Mouse (Mus musculus): ENCODE data around the gene Pax2. TPM values are rescaled to one million over a fixed set of nuclear protein-coding genes. Genes with fewer than 3 reads are reported as not detected.

Pax2 gene
- polyA plus RNA-seq, 1 experiment from 2014 or later = 0.19 TPM

GRCm38 (mm10) chr19:44750051-44751041, 5.5 kb upstream of the Pax2 start:
- 0 out of 2 replicates have a peak overlapping the region, but pooled peaks have one; percentile 17 for H3K4me2 ChIP-seq
- H3K27me3 ChIP-seq = peaks cover 99% of the 10 kb centered on the region
- H3K27ac ChIP-seq = no peak overlapping the region
- 0 out of 2 replicates have a peak overlapping the region, but pooled peaks have one; percentile 6 for H3K4me3 ChIP-seq (replicated peaks)
- no peak overlapping the region for H3K9ac ChIP-seq
- H3K36me3 ChIP-seq (replicated peaks) = no peaks in the 10 kb centered on the region
- no peak for ATAC-seq (ENCODE audit: low FRiP score)
- H3K9me3 ChIP-seq = no peaks in the 10 kb centered on the region
- peaks cover 31% of the 10 kb centered on the region for H3K4me1 ChIP-seq
- WGBS = under 1% methylated on average over 41 of the region's 42 CpGs

GRCm38 (mm10) chr19:44751042-44751441, 4.8 kb upstream of the Pax2 start:
- Histone ChIP-seq H3K9ac (no peak overlapping the region), H3K4me2 (0 out of 2 replicates have a peak overlapping the region, but pooled peaks have one; percentile 17), H3K4me3 (replicated peaks) (no peak overlapping the region), H3K9me3 (no peaks in the 10 kb centered on the region), H3K4me1 (peaks cover 37% of the 10 kb centered on the region), H3K27ac (no peak overlapping the region), H3K36me3 (replicated peaks) (no peaks in the 10 kb centered on the region), H3K27me3 (peaks cover 99% of the 10 kb centered on the region)
- no peak for ATAC-seq (ENCODE audit: low FRiP score)
- WGBS = 1% methylated on average over 9 of the region's 9 CpGs

- H3K9ac ChIP-seq = no peak overlapping the region
- no peak overlapping the region for H3K27ac ChIP-seq
These were observed 4.3 kb upstream of the Pax2 start for GRCm38 (mm10) chr19:44751551-44751950.

GRCm38 (mm10) chr19:44752056-44752940, 3.5 kb upstream of the Pax2 start:
- Histone ChIP-seq H3K27me3 (peaks cover 100% of the 10 kb centered on the region), H3K36me3 (replicated peaks) (no peaks in the 10 kb centered on the region), H3K9ac (no peak overlapping the region), H3K9me3 (no peaks in the 10 kb centered on the region), H3K4me3 (replicated peaks) (no peak overlapping the region; the same call in 1 of the 2 replicates), H3K4me2 (no peak overlapping the region), H3K4me1 (peaks cover 46% of the 10 kb centered on the region), H3K27ac (no peak overlapping the region)
- under 1% methylated on average over 30 of the region's 31 CpGs for WGBS
- no peak for ATAC-seq (ENCODE audit: low FRiP score)

More at GRCm38 (mm10) chr19:44751551-44751950, 4.3 kb upstream of the Pax2 start:
- H3K36me3 ChIP-seq (replicated peaks) = no peaks in the 10 kb centered on the region
- peaks cover 41% of the 10 kb centered on the region for H3K4me1 ChIP-seq
- peaks cover 99% of the 10 kb centered on the region for H3K27me3 ChIP-seq
- H3K9me3 ChIP-seq = no peaks in the 10 kb centered on the region
- H3K4me3 ChIP-seq (replicated peaks) = no peak overlapping the region
- WGBS = 2% methylated on average over 3 of the region's 3 CpGs
- ATAC-seq (ENCODE audit: low FRiP score) = no peak
- no peak overlapping the region for H3K4me2 ChIP-seq

GRCm38 (mm10) chr19:44753361-44753760, 2.5 kb upstream of the Pax2 start:
- H3K36me3 ChIP-seq (replicated peaks) = no peaks in the 10 kb centered on the region
- no peak for ATAC-seq (ENCODE audit: low FRiP score)
- H3K4me2 ChIP-seq = no peak overlapping the region
- H3K27me3 ChIP-seq = peaks cover 99% of the 10 kb centered on the region
- peaks cover 48% of the 10 kb centered on the region for H3K4me1 ChIP-seq
- 1% methylated on average over 14 of the region's 14 CpGs for WGBS
- H3K4me3 ChIP-seq (replicated peaks) = no peak overlapping the region
- no peaks in the 10 kb centered on the region for H3K9me3 ChIP-seq
- H3K9ac ChIP-seq = no peak overlapping the region
- H3K27ac ChIP-seq = no peak overlapping the region

GRCm38 (mm10) chr19:44754461-44755377, 1.1 kb upstream of the Pax2 start:
- Histone ChIP-seq H3K4me2 (no peak overlapping the region), H3K9ac (no peak overlapping the region)
- 2% methylated on average over 16 of the region's 16 CpGs for WGBS

GRCm38 (mm10) chr19:44755378-44755692, 510 bp upstream of the Pax2 start:
- Histone ChIP-seq H3K27ac (no peak overlapping the region), H3K4me1 (peaks cover 54% of the 10 kb centered on the region), H3K9ac (no peak overlapping the region), H3K4me3 (replicated peaks) (peak overlapping the region; percentile 43), H3K27me3 (peaks cover 96% of the 10 kb centered on the region), H3K36me3 (replicated peaks) (no peaks in the 10 kb centered on the region), H3K9me3 (no peaks in the 10 kb centered on the region), H3K4me2 (peak overlapping the region; percentile 63; the same call in 1 of the 2 replicates)
- ATAC-seq (ENCODE audit: low FRiP score) = no peak
- whole genome bisulfite sequencing = under 1% methylated on average over 13 of the region's 13 CpGs

More at GRCm38 (mm10) chr19:44754461-44755377, 1.1 kb upstream of the Pax2 start:
- H3K36me3 ChIP-seq (replicated peaks) = no peaks in the 10 kb centered on the region
- no peak for ATAC-seq (ENCODE audit: low FRiP score)
- H3K4me3 ChIP-seq (replicated peaks) = peak overlapping the region; percentile 43; the same call in 1 of the 2 replicates
- no peaks in the 10 kb centered on the region for H3K9me3 ChIP-seq
- H3K4me1 ChIP-seq = peaks cover 56% of the 10 kb centered on the region
- peaks cover 96% of the 10 kb centered on the region for H3K27me3 ChIP-seq
- H3K27ac ChIP-seq = no peak overlapping the region

GRCm38 (mm10) chr19:44756421-44757230, 781 bp downstream of the Pax2 start:
- Histone ChIP-seq H3K9me3 (no peaks in the 10 kb centered on the region), H3K27ac (no peak overlapping the region), H3K36me3 (replicated peaks) (no peaks in the 10 kb centered on the region), H3K4me1 (peaks cover 54% of the 10 kb centered on the region), H3K4me2 (peak overlapping the region; percentile 63), H3K4me3 (replicated peaks) (peak overlapping the region; percentile 43), H3K27me3 (peaks cover 96% of the 10 kb centered on the region), H3K9ac (peak overlapping the region; percentile 41)
- ATAC-seq (ENCODE audit: low FRiP score) = peak; percentile 47; the same call in 1 of the 2 replicates
- under 1% methylated on average over 71 of the region's 71 CpGs for WGBS

- Histone ChIP-seq H3K27ac (no peak overlapping the region), H3K27me3 (peaks cover 96% of the 10 kb centered on the region), H3K9ac (peak overlapping the region; percentile 41; the same call in 1 of the 2 replicates), H3K9me3 (no peaks in the 10 kb centered on the region), H3K4me2 (peak overlapping the region; percentile 63), H3K36me3 (replicated peaks) (no peaks in the 10 kb centered on the region), H3K4me3 (replicated peaks) (peak overlapping the region; percentile 43), H3K4me1 (peaks cover 48% of the 10 kb centered on the region)
- WGBS = under 1% methylated on average over 36 of the region's 38 CpGs
- no peak for ATAC-seq (ENCODE audit: low FRiP score)
These were observed 1.5 kb downstream of the Pax2 start for GRCm38 (mm10) chr19:44757231-44757871.

- ATAC-seq (ENCODE audit: low FRiP score) = no peak
- no peak overlapping the region for H3K9ac ChIP-seq
- no peak overlapping the region for H3K27ac ChIP-seq
- H3K4me1 ChIP-seq = peaks cover 40% of the 10 kb centered on the region
- H3K27me3 ChIP-seq = peaks cover 96% of the 10 kb centered on the region
- no peak overlapping the region for H3K4me2 ChIP-seq
- H3K36me3 ChIP-seq (replicated peaks) = no peaks in the 10 kb centered on the region
- no peak overlapping the region; the same call in 1 of the 2 replicates for H3K4me3 ChIP-seq (replicated peaks)
- H3K9me3 ChIP-seq = no peaks in the 10 kb centered on the region
- WGBS = under 1% methylated on average over 28 of the region's 28 CpGs
These were observed 3.0 kb downstream of the Pax2 start for GRCm38 (mm10) chr19:44758846-44759245.
